Mouse (Mus musculus) cerebellum, postnatal 14 days (tissue): ENCODE measurements around the gene Myoc.

Source experiments
- DNase-seq, 2 experiments: peaks; one replicate each; pipeline ENCODE4 v3.0.0; 2021; ENCODE audit warnings: mixed read lengths in 2 of 2

Gene Myoc

GRCm38 (mm10) chr1:162648416-162648815 lies 9.5 kb downstream of the Myoc start:
- no peak for DNase-seq

GRCm38 (mm10) chr1:162658119-162658518 lies 19.2 kb downstream of the Myoc start, which contains the start of gene Myocos:
Gene Myocos, minus strand, starts transcription at chr1:162658219.
- no peak for DNase-seq

DNA sequence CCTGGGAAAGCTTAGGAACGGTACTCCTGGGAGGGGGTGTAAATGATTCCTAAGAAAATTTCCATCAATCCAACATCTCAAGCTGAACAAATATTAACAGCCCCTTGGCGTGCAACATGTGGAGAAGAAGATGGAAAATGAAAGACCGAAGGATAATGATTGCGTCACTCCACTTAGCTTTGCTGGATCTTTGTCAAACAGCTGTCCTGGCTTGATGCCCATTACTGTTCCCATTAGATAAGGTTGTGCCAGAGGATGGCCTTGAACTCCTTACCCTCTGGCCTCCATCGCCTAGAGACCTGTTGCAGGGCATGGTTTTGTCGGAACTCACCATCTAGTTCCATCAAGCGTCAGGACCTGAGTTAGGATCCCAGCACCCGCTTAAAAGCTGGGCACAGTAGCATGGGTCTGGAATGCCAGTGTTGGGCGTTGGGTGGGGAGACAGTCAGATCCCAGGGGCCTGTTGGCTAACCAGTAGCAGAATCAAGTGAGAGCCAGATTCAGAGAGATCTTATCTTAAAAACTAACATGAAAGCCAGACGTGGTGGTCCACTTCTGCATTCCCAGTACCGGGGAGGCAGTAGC lies 21.4 kb downstream of the Myoc start:
- DNase-seq: no peak

- DNase-seq: peak; percentile 90
Measured at GRCm38 (mm10) chr1:162664826-162665475, 26.0 kb downstream of the Myoc start.

- DNase-seq: peak; percentile 21
Measured at GRCm38 (mm10) chr1:162665486-162666174, 26.7 kb downstream of the Myoc start.

DNA sequence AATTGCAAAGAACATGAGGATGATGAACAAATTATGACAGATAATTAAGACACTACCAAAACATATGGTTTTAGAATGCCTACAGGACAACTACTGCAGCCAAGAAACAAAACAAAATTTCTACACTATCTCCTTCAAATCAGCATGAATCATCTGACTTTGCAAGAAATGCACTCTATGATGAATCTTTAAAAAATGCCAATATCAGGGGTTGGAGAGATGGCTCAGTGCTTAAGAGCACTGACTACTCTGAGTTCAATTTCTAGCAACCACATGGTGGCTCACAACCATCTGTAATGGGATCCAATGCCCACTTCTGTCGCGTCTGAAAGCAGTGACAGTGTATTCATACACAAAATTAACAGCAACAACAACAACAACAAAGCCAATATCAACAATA lies 54.8 kb downstream of the Myoc start:
- no peak for DNase-seq

- DNase-seq: no peak
Measured at GRCm38 (mm10) chr1:162697866-162698265, 58.9 kb downstream of the Myoc start.
